Mouse (Mus musculus) hindbrain, postnatal 0 days (tissue): ENCODE measurements around the gene Ddx24. TPM values are rescaled to one million over a fixed set of nuclear protein-coding genes. Genes with fewer than 3 reads are reported as not detected.

Experiments
- ATAC-seq: fragments of 200-750 bp; cut with Nextera tagmentation; 2 replicates; pipeline ENCODE4 v1.8.0; 2017; ENCODE audit warnings: mild to moderate bottlenecking, moderate TSS enrichment, moderate library complexity
- DNase-seq: peaks from one replicate; pipeline ENCODE4 v3.0.0-alpha.2; 2015; ENCODE audit warnings: low spot score
- H3K27ac ChIP-seq: fragments of 300-500 bp; sonication (generic); 2 replicates; pipeline ENCODE4 v1.5.1; 2014; ENCODE audit warnings: mild to moderate bottlenecking
- H3K27me3 ChIP-seq: fragments of 300-500 bp; sonication (generic); 2 replicates; pipeline ENCODE4 v1.6.1; 2014; ENCODE audit warnings: low read length, mixed read lengths; ENCODE audit not compliant: insufficient read depth
- H3K36me3 ChIP-seq: fragments of 300-500 bp; sonication (generic); 2 replicates; pipeline ENCODE4 v1.6.1; 2014; ENCODE audit warnings: low read length, mixed read lengths; ENCODE audit not compliant: insufficient read depth
- H3K4me1 ChIP-seq: fragments of 300-500 bp; sonication (generic); 2 replicates; pipeline ENCODE4 v1.6.1; 2014; ENCODE audit warnings: antibody characterized with exemption, low read length, mixed read lengths; ENCODE audit not compliant: insufficient read depth
- H3K4me2 ChIP-seq: fragments of 300-500 bp; sonication (generic); 2 replicates; pipeline ENCODE4 v1.6.1; 2014; ENCODE audit warnings: low read depth, mild to moderate bottlenecking, low read length, moderate library complexity, mixed read lengths
- H3K4me3 ChIP-seq: fragments of 300-500 bp; sonication (generic); 2 replicates; pipeline ENCODE4 v1.5.1; 2014; ENCODE audit warnings: low read length
- H3K9ac ChIP-seq: fragments of 300-500 bp; sonication (generic); replicated peaks from 2 replicates; pipeline ENCODE4 v1.6.1; 2014; ENCODE audit warnings: mild to moderate bottlenecking, low read length, moderate library complexity, mixed read lengths
- H3K9me3 ChIP-seq: fragments of 300-500 bp; sonication (generic); 2 replicates; pipeline ENCODE4 v1.6.1; 2016; ENCODE audit warnings: low read length, mixed read lengths
- CTCF ChIP-seq: IDR thresholded peaks from 2 replicates; pipeline ENCODE4 v1.5.1; 2016; ENCODE audit warnings: antibody characterized with exemption, control low read depth, low read depth
- WGBS: fragments of 180-500 bp; shearing (Covaris S2); extraction: QIAGEN DNeasy Blood & Tissue Kit; methylation state at CpG from one replicate; pipeline ENCODE4 v1.1.7; 2014; 5-methylcytosine and 5-hydroxymethylcytosine counted together
- polyA plus RNA-seq: library from polyadenylated mRNA; unstranded; fragments of >200 nt; fragmentation: Nextera tagmentation; extraction: Ambion mirVana; gene quantifications from 2 replicates; pipeline ENCODE4 v1.2.1, GENCODE M21; 2015
- total RNA-seq: library from RNA; depleted of rRNA; stranded (reverse); fragments of >200 nt; gene quantifications from 2 replicates; pipeline ENCODE4 v1.2.3, GENCODE M21; 2014

Ddx24 gene
- total and polyA plus RNA-seq, 2 experiments from 2014 or later = 148 to 220 TPM

DNA sequence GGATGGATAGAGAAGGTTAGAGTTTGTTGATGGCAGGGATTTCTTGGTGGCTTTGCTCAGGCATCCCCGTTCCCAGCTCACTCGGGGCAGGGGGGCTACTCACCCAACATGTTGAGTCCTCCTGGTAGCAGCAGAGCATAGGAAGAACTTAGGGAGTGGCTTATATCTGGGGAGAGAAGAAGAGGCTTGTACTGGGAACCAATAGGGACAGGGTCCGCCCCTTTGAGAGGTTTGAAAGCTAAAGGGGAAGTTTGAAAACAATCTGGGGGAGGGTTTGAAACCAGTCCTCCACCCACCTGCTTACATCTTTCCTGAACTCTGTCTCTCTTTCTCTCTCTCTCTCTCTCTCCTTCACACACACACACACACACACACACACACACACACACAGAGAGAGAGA, 17.9 kb upstream of the Ddx24 start, which contains the start of gene Ifi27l2a:
Gene Ifi27l2a (minus strand): TSS at position 157 of the 400 bp plus-strand sequence.
- no peak within 1 kb of the TSS for H3K9ac ChIP-seq
- no peaks in the 10 kb centered on the region for H3K9me3 ChIP-seq
- H3K4me3 ChIP-seq = no peak within 1 kb of the TSS
- no peak within 1 kb of the TSS for H3K27ac ChIP-seq
- no peaks in the 10 kb centered on the region for H3K27me3 ChIP-seq
- 56% methylated on average over 3 of the region's 3 CpGs for WGBS
- H3K36me3 ChIP-seq = no peaks in the 10 kb centered on the region
- no peaks in the 10 kb centered on the region for H3K4me1 ChIP-seq
- ATAC-seq = no peak
- TF ChIP-seq CTCF = no peak
- DNase-seq = no peak
- H3K4me2 ChIP-seq = no peak within 1 kb of the TSS

GRCm38 (mm10) chr12:103437601-103438000, 12.0 kb upstream of the Ddx24 start:
- WGBS = 100% methylated on average over 1 of the region's 1 CpGs
- no peak for DNase-seq

DNA sequence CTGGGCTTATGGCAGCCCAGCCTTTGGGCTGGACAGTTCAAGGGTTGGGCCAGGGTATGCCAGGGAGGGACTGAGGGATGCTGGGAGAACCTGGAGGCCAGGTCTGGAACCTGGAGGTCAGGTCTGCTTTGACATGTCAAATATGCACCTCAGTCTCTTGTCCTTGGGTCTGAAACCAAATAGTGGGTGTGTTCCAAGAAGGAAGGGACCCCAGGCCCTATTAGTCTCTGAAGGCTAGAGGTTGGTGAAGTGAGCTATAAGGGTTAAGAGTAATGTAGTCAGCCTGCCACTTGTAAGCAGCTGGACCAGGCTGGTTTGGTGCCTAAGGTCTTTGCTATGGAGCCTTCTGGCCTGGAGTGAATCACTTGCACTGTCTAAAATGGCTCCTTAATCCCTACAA, 9.2 kb upstream of the Ddx24 start:
- Histone ChIP-seq H3K27me3 (no peaks in the 10 kb centered on the region), H3K36me3 (no peaks in the 10 kb centered on the region), H3K4me1 (no peaks in the 10 kb centered on the region), H3K4me3 (no peak overlapping the region), H3K4me2 (peak overlapping the region; percentile 30; the same call in 1 of the 2 replicates), H3K9ac (no peak overlapping the region), H3K9me3 (no peaks in the 10 kb centered on the region), H3K27ac (no peak overlapping the region)
- DNase-seq = no peak
- ATAC-seq = no peak
- TF ChIP-seq CTCF = no peak

More at GRCm38 (mm10) chr12:103437601-103438000, 12.0 kb upstream of the Ddx24 start:
- no peak overlapping the region for H3K4me2 ChIP-seq
- no peaks in the 10 kb centered on the region for H3K36me3 ChIP-seq
- H3K27me3 ChIP-seq = no peaks in the 10 kb centered on the region
- no peak overlapping the region for H3K9ac ChIP-seq
- no peak overlapping the region for H3K4me3 ChIP-seq
- no peaks in the 10 kb centered on the region for H3K4me1 ChIP-seq
- H3K27ac ChIP-seq = no peak overlapping the region
- ATAC-seq = no peak
- no peak for TF ChIP-seq CTCF
- no peaks in the 10 kb centered on the region for H3K9me3 ChIP-seq

DNA sequence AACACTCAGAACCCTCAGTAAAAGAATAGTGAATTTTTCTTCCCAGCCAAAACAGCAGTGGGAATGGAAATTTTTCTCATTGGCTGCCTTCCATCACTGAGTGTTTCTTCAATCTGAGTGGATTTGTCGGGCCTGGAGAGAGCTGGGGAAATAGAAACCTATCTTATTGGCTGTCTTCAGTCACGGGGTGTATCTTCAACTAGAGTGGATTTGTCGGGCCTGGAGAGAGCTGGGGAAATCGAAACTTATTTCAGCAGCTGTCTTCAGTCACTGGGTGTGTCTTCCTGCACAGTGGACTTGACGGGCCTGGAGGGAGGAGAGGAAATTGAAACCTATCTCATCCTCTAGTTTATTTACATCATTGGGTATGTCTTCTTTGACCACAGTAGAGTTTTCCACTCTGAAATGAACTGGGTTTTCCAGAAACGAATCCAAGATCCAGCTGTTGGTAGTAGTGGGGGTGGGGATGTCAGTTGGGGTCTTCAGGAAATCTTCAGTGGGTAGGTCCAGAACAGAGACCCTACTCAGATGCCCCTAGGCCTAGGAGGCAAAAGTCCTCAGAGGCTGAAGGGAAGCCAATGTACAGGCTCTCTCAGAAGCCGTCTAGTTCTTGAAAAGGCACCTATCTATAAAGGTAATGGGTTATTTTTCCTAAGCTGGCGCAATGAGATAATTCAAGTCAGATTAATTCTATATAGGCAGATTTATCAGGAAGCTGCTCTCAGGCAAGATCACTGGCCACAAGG, 8.5 kb upstream of the Ddx24 start, which contains the start of gene Ifi27:
Gene Ifi27 (plus strand): TSS at position 226 of the 746 bp plus-strand sequence.
- no peak for TF ChIP-seq CTCF
- peak; percentile 5 for DNase-seq
- Histone ChIP-seq H3K4me2 (peak within 1 kb of the TSS; percentile 30; the same call in 1 of the 2 replicates), H3K4me1 (no peaks in the 10 kb centered on the region), H3K36me3 (no peaks in the 10 kb centered on the region), H3K9ac (no peak within 1 kb of the TSS), H3K9me3 (no peaks in the 10 kb centered on the region), H3K4me3 (no peak within 1 kb of the TSS), H3K27ac (no peak within 1 kb of the TSS), H3K27me3 (no peaks in the 10 kb centered on the region)
- no peak for ATAC-seq
- 78% methylated on average over 8 of the region's 8 CpGs for WGBS

- no peak for TF ChIP-seq CTCF
- Histone ChIP-seq H3K27me3 (no peaks in the 10 kb centered on the region), H3K4me2 (no peak overlapping the region), H3K4me1 (no peaks in the 10 kb centered on the region), H3K9me3 (no peaks in the 10 kb centered on the region), H3K4me3 (no peak overlapping the region), H3K9ac (no peak overlapping the region), H3K27ac (no peak overlapping the region), H3K36me3 (no peaks in the 10 kb centered on the region)
- WGBS = 91% methylated on average over 2 of the region's 2 CpGs
- no peak for ATAC-seq
- no peak for DNase-seq
Measured at GRCm38 (mm10) chr12:103433430-103433829, 7.8 kb upstream of the Ddx24 start.

DNA sequence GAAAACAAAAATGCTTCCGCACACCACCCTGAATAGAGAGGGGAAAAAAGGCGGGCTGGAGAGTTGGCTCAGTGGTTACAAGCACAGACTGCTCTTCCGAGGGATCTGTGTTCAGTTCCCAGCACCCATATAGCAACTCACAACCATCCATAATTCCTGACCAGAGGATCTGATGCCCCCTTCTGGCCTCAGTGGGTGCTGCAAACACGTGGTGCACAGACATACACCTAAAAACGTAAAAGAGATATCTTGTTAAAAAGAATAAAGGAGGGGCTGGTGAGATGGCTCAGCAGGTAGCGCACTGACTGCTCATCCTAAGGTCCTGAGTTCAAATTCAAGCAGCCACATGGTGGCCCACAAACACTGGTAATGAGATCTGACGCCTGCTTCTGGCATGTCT, 1.1 kb upstream of the Ddx24 start:
- peak; percentile 30; the same call in 1 of the 2 replicates for TF ChIP-seq CTCF
- Histone ChIP-seq H3K9me3 (no peaks in the 10 kb centered on the region), H3K36me3 (peaks cover 4% of the 10 kb centered on the region; the same call in 1 of the 2 replicates), H3K4me3 (no peak overlapping the region), H3K9ac (no peak overlapping the region), H3K4me1 (peaks cover 16% of the 10 kb centered on the region), H3K27ac (no peak overlapping the region), H3K4me2 (no peak overlapping the region), H3K27me3 (no peaks in the 10 kb centered on the region)
- 91% methylated on average over 7 of the region's 7 CpGs for WGBS
- ATAC-seq = no peak
- DNase-seq = no peak
